Comparison of ENCODE assay signal across 10 mouse cellular contexts in genomic region chr4:133872222-133872811, GRCm38 (mm10). TPM values are rescaled to one million over a fixed set of nuclear protein-coding genes. Genes with fewer than 3 reads are reported as not detected.
DNase-seq lines count a peak whose midpoint lies in the region; ATAC-seq and TF ChIP-seq lines count a peak whose summit lies in the region.
"Had no signal": no experiment of that assay in that cellular context is flagged by ENCODE, and none has a peak within 500 bp of the region (broad histone marks: within the 10 kb centered on the region; RNA-seq: fewer than 3 reads in every experiment).

No protein-coding gene starts in this region.

- H3K9me3 ChIP-seq in lung, embryonic 16.5 days (ENCODE audit: control insufficient read depth, low read length): no peaks in the 10 kb centered on the region
- no peaks in the 10 kb centered on the region for H3K9me3 ChIP-seq in G1E (replicated peaks)
- no peaks in the 10 kb centered on the region for H3K9me3 ChIP-seq in embryonic facial prominence, embryonic 15.5 days (replicated peaks)
- H3K9me3 ChIP-seq in liver, postnatal 0 days (ENCODE audit: low read length): no peaks in the 10 kb centered on the region

- no peaks in the 10 kb centered on the region for H3K27me3 ChIP-seq in lung, embryonic 16.5 days (ENCODE audit: control insufficient read depth, insufficient read depth, low read depth, low read length)
- peaks cover 62% of the 10 kb centered on the region for H3K27me3 ChIP-seq in G1E (ENCODE audit: insufficient read depth, low read length)
- no peaks in the 10 kb centered on the region for H3K27me3 ChIP-seq in embryonic facial prominence, embryonic 15.5 days
- H3K27me3 ChIP-seq in liver, postnatal 0 days (ENCODE audit: insufficient read depth, low read length): no peaks in the 10 kb centered on the region

- no peak for ATAC-seq in lung, embryonic 16.5 days (ENCODE audit: low read depth)
- no peak for ATAC-seq in G1E (ENCODE audit: extremely low read depth, insufficient number of reproducible peaks, low FRiP score, poor library complexity, severe bottlenecking)
- ATAC-seq in embryonic facial prominence, embryonic 15.5 days (ENCODE audit: insufficient number of reproducible peaks, low FRiP score, low TSS enrichment, low read depth): no peak
- ATAC-seq in liver, postnatal 0 days: no peak
- ATAC-seq: forebrain, embryonic 16.5 days had no signal

- no peak overlapping the region for H3K4me2 ChIP-seq in lung, embryonic 16.5 days (ENCODE audit: low read depth, low read length)
- no peak overlapping the region for H3K4me2 ChIP-seq in embryonic facial prominence, embryonic 15.5 days (replicated peaks)
- peak overlapping the region; percentile 82 for H3K4me2 ChIP-seq in liver, postnatal 0 days (ENCODE audit: low read depth, low read length)

- DNase-seq in lung, postnatal 14 days: no peak
- DNase-seq in G1E (ENCODE audit: low spot score): no peak
- no peak for DNase-seq in liver, postnatal 0 days
- no peak for DNase-seq in layer of hippocampus, postnatal 36 days
- DNase-seq in retina, postnatal 1 day: no peak
- DNase-seq: right cerebral cortex, adult 18-20 months had no signal

- WGBS in lung, embryonic 16.5 days: 79% methylated on average over 7 of the region's 7 CpGs
- WGBS in embryonic facial prominence, embryonic 15.5 days: 85% methylated on average over 7 of the region's 7 CpGs
- WGBS in liver, postnatal 0 days (ENCODE audit: insufficient replicate concordance): 31% methylated on average over 7 of the region's 7 CpGs

- H3K4me1 ChIP-seq in lung, embryonic 16.5 days (replicated peaks; ENCODE audit: control insufficient read depth, insufficient read depth, low read length): no peaks in the 10 kb centered on the region; the same call in 1 of the 2 replicates
- peaks cover 40% of the 10 kb centered on the region for H3K4me1 ChIP-seq in G1E (ENCODE audit: insufficient read depth, low read depth, low read length)
- H3K4me1 ChIP-seq in embryonic facial prominence, embryonic 15.5 days: no peaks in the 10 kb centered on the region
- peaks cover 33% of the 10 kb centered on the region for H3K4me1 ChIP-seq in liver, postnatal 0 days (ENCODE audit: insufficient read depth)

- no peak overlapping the region for H3K9ac ChIP-seq in lung, embryonic 16.5 days (ENCODE audit: low read length)
- H3K9ac ChIP-seq in embryonic facial prominence, embryonic 15.5 days: no peak overlapping the region
- H3K9ac ChIP-seq in liver, postnatal 0 days (replicated peaks): peak overlapping the region; percentile 78

- no peak for TF ChIP-seq CTCF in G1E (IDR thresholded peaks at IDR 0.05; ENCODE audit: low read depth, low read length)
- no peak for TF ChIP-seq CTCF in liver, postnatal 0 days (IDR thresholded peaks at IDR 0.05; ENCODE audit: low read depth)

- no peak for TF ChIP-seq EP300 in liver, postnatal 0 days (IDR thresholded peaks at IDR 0.05; ENCODE audit: low read depth)

- peak overlapping the region; percentile 12; the same call in 1 of the 2 replicates for H3K4me3 ChIP-seq in lung, embryonic 16.5 days (ENCODE audit: low read length)
- peak overlapping the region; percentile 66 for H3K4me3 ChIP-seq in G1E (ENCODE audit: low read depth, low read length)
- H3K4me3 ChIP-seq in embryonic facial prominence, embryonic 15.5 days (replicated peaks): peak overlapping the region; percentile 6; the same call in 1 of the 2 replicates
- H3K4me3 ChIP-seq in liver, postnatal 0 days (ENCODE audit: low read depth, low read length): peak overlapping the region; percentile 69
- H3K4me3 ChIP-seq: left cerebral cortex, adult 2 months had no signal

- no peaks in the 10 kb centered on the region for H3K36me3 ChIP-seq in lung, embryonic 16.5 days (ENCODE audit: control insufficient read depth, insufficient read depth, low read length)
- H3K36me3 ChIP-seq in G1E (replicated peaks): peaks cover 15% of the 10 kb centered on the region
- H3K36me3 ChIP-seq in embryonic facial prominence, embryonic 15.5 days: peaks cover 7% of the 10 kb centered on the region
- peaks cover 43% of the 10 kb centered on the region for H3K36me3 ChIP-seq in liver, postnatal 0 days (replicated peaks; ENCODE audit: insufficient read depth, low read length)

- H3K27ac ChIP-seq in lung, embryonic 16.5 days (ENCODE audit: low read length): no peak overlapping the region
- no peak overlapping the region for H3K27ac ChIP-seq in embryonic facial prominence, embryonic 15.5 days (replicated peaks)
- peak overlapping the region; percentile 97 for H3K27ac ChIP-seq in liver, postnatal 0 days (ENCODE audit: low read depth)
- H3K27ac ChIP-seq: left cerebral cortex, adult 2 months had no signal

RNA-seq across cellular contexts. Expression of gene Rps6ka1, which starts 15.3 kb away (rescaled TPM):
- 46.1 and 46.2 TPM in 2 replicates for polyA plus RNA-seq in lung, embryonic 16.5 days (2015; fragmentation: Nextera tagmentation; extraction: Ambion mirVana)
- total RNA-seq in G1E (2014; fragmentation: Nextera tagmentation) (27.3 and 29.6 TPM in 2 replicates), G1E (2017) (29.7 and 35.9 TPM in 2 replicates)
- polyA plus RNA-seq in G1E (2012): 22.3 and 27.4 TPM in 2 replicates
- 37.3 and 38.5 TPM in 2 replicates for polyA plus RNA-seq in embryonic facial prominence, embryonic 15.5 days (2015; fragmentation: Nextera tagmentation; extraction: Ambion mirVana)
- 31.6 and 36.9 TPM in 2 replicates for polyA plus RNA-seq in liver, postnatal 0 days (2015; fragmentation: Nextera tagmentation; extraction: Ambion mirVana)
- 10 to 100 TPM in 1 of 2 experiments, 1 to 10 TPM in 1; 9.6 to 11.3 TPM for total RNA-seq in layer of hippocampus, postnatal 36 days (2021)

Comparison
In these comparisons a context has a peak if more than half of its experiments do, and no peak if none do; other contexts are left out.
1. H3K4me3 ChIP-seq: peak in every context shown above with its lines; median percentile 69 in liver, postnatal 0 days; 66 in G1E; 12 in lung, embryonic 16.5 days; 6 in embryonic facial prominence, embryonic 15.5 days.